Mouse (Mus musculus) heart, embryonic 12.5 days (tissue): ENCODE results near the gene Zfp951. TPM values are rescaled to one million over a fixed set of nuclear protein-coding genes. Genes with fewer than 3 reads are reported as not detected.
"Not testable (repeated sequence)": the region's sequence is repeated elsewhere in the genome, so short reads cannot be mapped to it uniquely, and the experiment has no call there.

Source experiments
- ATAC-seq: fragments of 200-750 bp; cut with Nextera tagmentation; 2 replicates; pipeline ENCODE4 v1.8.0; 2017; ENCODE audit warnings: moderate TSS enrichment, moderate library complexity; ENCODE audit not compliant: insufficient number of reproducible peaks, low FRiP score
- H3K27ac ChIP-seq: fragments of 300-500 bp; sonication (generic); 2 replicates; pipeline ENCODE4 v1.5.1; 2016; ENCODE audit warnings: mild to moderate bottlenecking, moderate library complexity; ENCODE audit not compliant: poor library complexity, severe bottlenecking
- H3K27me3 ChIP-seq: fragments of 300-500 bp; sonication (generic); replicated peaks from 2 replicates; pipeline ENCODE4 v1.6.1; 2016; ENCODE audit warnings: mild to moderate bottlenecking, moderate library complexity
- H3K36me3 ChIP-seq: fragments of 300-500 bp; sonication (generic); 2 replicates; pipeline ENCODE4 v1.6.1; 2016; ENCODE audit warnings: mild to moderate bottlenecking, moderate library complexity
- H3K4me1 ChIP-seq: fragments of 300-500 bp; sonication (generic); replicated peaks from 2 replicates; pipeline ENCODE4 v1.6.1; 2016; ENCODE audit warnings: mild to moderate bottlenecking
- H3K4me2 ChIP-seq: fragments of 300-500 bp; sonication (generic); 2 replicates; pipeline ENCODE4 v1.6.1; 2016; ENCODE audit warnings: mild to moderate bottlenecking, moderate library complexity
- H3K4me3 ChIP-seq: fragments of 300-500 bp; sonication (generic); 2 replicates; pipeline ENCODE4 v1.5.1; 2016; ENCODE audit warnings: mild to moderate bottlenecking
- H3K9ac ChIP-seq: fragments of 300-500 bp; sonication (generic); 2 replicates; pipeline ENCODE4 v1.6.1; 2016; ENCODE audit warnings: mild to moderate bottlenecking, moderate library complexity
- H3K9me3 ChIP-seq: fragments of 300-500 bp; sonication (generic); replicated peaks from 2 replicates; pipeline ENCODE4 v1.6.1; 2016; ENCODE audit warnings: mild to moderate bottlenecking, moderate library complexity
- WGBS: fragments of 180-500 bp; shearing (Covaris S2); methylation state at CpG from one replicate; pipeline ENCODE4 v1.1.7; 2016; 5-methylcytosine and 5-hydroxymethylcytosine counted together
- polyA plus RNA-seq: library from polyadenylated mRNA; unstranded; fragments of >200 nt; fragmentation: Nextera tagmentation; extraction: Ambion mirVana; gene quantifications from 2 replicates; pipeline ENCODE4 v1.2.1, GENCODE M21; 2016

The Zfp951 gene
- polyA plus RNA-seq, result 1.6 TPM in 2 replicates

- H3K9me3 ChIP-seq, result peaks cover 13% of the 10 kb centered on the region; the same call in 1 of the 2 replicates
- peak within 1 kb of the TSS; percentile 40 for H3K4me3 ChIP-seq
- not testable (repeated sequence) for H3K36me3 ChIP-seq, H3K27me3 ChIP-seq, H3K27ac ChIP-seq, H3K4me2 ChIP-seq, H3K4me1 ChIP-seq, H3K9ac ChIP-seq
- WGBS, result 26% methylated on average over 11 of the region's 12 CpGs
- ATAC-seq, result peak; percentile 88
These were observed at the start of gene Zfp951 for GRCm38 (mm10) chr5:104859962-104860525. TSS of gene Zfp951 (minus strand) at chr5:104860070.

GRCm38 (mm10) chr5:104906556-104906955, 46.7 kb upstream of the Zfp951 start:
- not testable (repeated sequence) for H3K4me3 ChIP-seq, H3K9ac ChIP-seq, H3K4me1 ChIP-seq, H3K4me2 ChIP-seq, H3K9me3 ChIP-seq, H3K27me3 ChIP-seq, H3K27ac ChIP-seq, ATAC-seq, H3K36me3 ChIP-seq
- WGBS, result 77% methylated on average over 5 of the region's 5 CpGs

- Histone ChIP-seq H3K9me3 (peaks cover 17% of the 10 kb centered on the region), H3K4me3 (peak overlapping the region; percentile 40)
- not testable (repeated sequence) for H3K27ac ChIP-seq, H3K4me1 ChIP-seq, H3K36me3 ChIP-seq, H3K9ac ChIP-seq, H3K4me2 ChIP-seq, H3K27me3 ChIP-seq
- ATAC-seq, result peak; percentile 72
- 37% methylated on average over 10 of the region's 15 CpGs for whole genome bisulfite sequencing
These were observed 567 bp downstream of the Zfp951 start for GRCm38 (mm10) chr5:104859045-104859961.

GRCm38 (mm10) chr5:104854546-104854945, 5.3 kb downstream of the Zfp951 start:
- not testable (repeated sequence) for ATAC-seq, H3K27ac ChIP-seq, H3K4me3 ChIP-seq, H3K9ac ChIP-seq, H3K27me3 ChIP-seq, H3K36me3 ChIP-seq, H3K4me2 ChIP-seq, H3K4me1 ChIP-seq
- H3K9me3 ChIP-seq, result peaks cover 19% of the 10 kb centered on the region
- 83% methylated on average over 3 of the region's 3 CpGs for whole genome bisulfite sequencing

- H3K4me1 ChIP-seq, result no peaks in the 10 kb centered on the region
- no peak overlapping the region for H3K27ac ChIP-seq
- peaks cover 49% of the 10 kb centered on the region for H3K9me3 ChIP-seq
- no peaks in the 10 kb centered on the region for H3K36me3 ChIP-seq
- H3K4me2 ChIP-seq, result no peak overlapping the region
- ATAC-seq, result no peak
- no peak overlapping the region for H3K4me3 ChIP-seq
- H3K27me3 ChIP-seq, result no peaks in the 10 kb centered on the region
- H3K9ac ChIP-seq, result no peak overlapping the region
These were observed 26.5 kb downstream of the Zfp951 start for GRCm38 (mm10) chr5:104833330-104833729.

GRCm38 (mm10) chr5:104829611-104830010, 30.3 kb downstream of the Zfp951 start:
- H3K9me3 ChIP-seq, result peaks cover 52% of the 10 kb centered on the region

GRCm38 (mm10) chr5:104770138-104770537, 89.7 kb downstream of the Zfp951 start:
- not testable (repeated sequence) for ATAC-seq, H3K27me3 ChIP-seq, H3K4me3 ChIP-seq, H3K27ac ChIP-seq, H3K9ac ChIP-seq, H3K36me3 ChIP-seq, H3K4me2 ChIP-seq, H3K4me1 ChIP-seq
- peaks cover 21% of the 10 kb centered on the region for H3K9me3 ChIP-seq
- 63% methylated on average over 6 of the region's 6 CpGs for WGBS

More at GRCm38 (mm10) chr5:104829611-104830010, 30.3 kb downstream of the Zfp951 start:
- no peak overlapping the region for H3K4me2 ChIP-seq
- WGBS, result 65% methylated on average over 1 of the region's 1 CpGs
- no peak overlapping the region for H3K27ac ChIP-seq
- no peaks in the 10 kb centered on the region for H3K36me3 ChIP-seq
- no peak for ATAC-seq
- no peaks in the 10 kb centered on the region for H3K4me1 ChIP-seq
- no peak overlapping the region for H3K4me3 ChIP-seq
- H3K27me3 ChIP-seq, result no peaks in the 10 kb centered on the region
- no peak overlapping the region for H3K9ac ChIP-seq

Other genes starting within 250 kb of the Zfp951 start
- gene Abcg3, start 122.6 kb upstream of the Zfp951 start, polyA plus RNA-seq, result 0.27 and 0.42 TPM in 2 replicates